Mouse (Mus musculus): ENCODE data around the gene Smurf2.

DNA sequence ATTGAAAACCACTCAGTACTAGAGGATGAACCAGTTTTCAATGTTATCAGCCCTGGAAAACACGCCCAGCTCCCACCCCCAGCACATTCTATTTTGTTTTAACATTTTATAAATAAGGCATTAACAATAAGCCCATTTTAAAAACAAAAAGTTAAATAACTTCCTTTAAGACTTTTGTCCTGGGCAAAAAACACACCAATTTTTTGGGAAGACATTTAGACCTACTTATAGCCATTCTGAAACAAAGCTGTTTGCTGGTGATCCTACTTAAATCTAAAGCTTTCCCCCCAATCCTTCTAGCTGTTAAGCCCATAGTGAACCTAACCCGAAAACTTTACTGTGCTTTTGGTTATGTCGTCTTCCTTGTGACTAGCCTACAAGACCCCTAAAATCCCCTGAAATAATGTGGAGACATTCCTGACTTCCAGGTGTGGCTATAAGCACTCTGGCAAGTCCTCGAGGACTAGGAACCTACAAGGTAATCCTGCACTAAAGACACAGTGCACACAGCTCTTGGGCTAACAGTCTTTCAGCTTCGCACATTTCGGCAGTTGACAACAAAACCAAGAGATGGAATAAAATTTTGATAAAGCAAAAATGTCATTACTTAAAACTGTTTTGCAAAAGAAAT is 139.8 kb downstream of the Smurf2 start:
- TF ChIP-seq CTCF (IDR thresholded peaks at IDR 0.05; ENCODE audit: low read depth) = no peak
- TF ChIP-seq EP300 (IDR thresholded peaks at IDR 0.05; ENCODE audit: low read depth) = no peak
